Mouse (Mus musculus): Measurements from ENCODE around the gene Wdfy2. TPM values are rescaled to one million over a fixed set of nuclear protein-coding genes. Genes with fewer than 3 reads are reported as not detected.

The Wdfy2 gene
- polyA plus RNA-seq (2017; shearing (Covaris generic)), result 18.3 TPM

DNA sequence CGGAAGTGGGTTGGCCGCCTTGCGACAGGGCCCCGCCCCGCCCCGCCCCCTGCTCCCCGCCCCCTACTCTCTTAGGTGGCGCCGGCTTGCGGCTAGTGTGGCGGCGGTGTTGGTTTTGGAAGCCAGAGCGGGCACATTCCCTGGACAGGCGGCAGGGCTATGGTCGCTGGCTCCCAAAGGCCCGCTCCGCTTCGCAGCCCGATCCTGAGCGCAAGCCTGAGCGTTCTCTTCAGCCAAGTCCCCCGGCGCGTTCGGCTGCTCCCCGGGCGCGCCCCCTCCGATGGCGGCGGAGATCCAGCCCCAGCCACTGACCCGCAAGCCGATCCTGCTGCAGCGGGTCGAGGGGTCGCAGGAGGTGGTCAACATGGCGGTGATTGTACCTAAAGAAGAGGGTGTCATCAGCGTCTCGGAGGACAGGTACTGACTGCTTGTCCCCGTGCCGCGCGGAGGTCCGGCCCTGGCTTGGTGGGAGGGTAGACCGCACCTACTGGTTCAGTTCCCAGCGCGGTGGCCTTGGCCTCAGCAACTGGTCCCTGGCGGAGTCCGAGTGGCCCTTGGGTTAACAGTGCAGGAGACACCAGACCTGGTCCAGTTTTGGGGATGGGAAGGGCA, at the start of gene Wdfy2:
Gene Wdfy2 (plus strand): TSS at position 38 of the 612 bp plus-strand sequence.

DNA sequence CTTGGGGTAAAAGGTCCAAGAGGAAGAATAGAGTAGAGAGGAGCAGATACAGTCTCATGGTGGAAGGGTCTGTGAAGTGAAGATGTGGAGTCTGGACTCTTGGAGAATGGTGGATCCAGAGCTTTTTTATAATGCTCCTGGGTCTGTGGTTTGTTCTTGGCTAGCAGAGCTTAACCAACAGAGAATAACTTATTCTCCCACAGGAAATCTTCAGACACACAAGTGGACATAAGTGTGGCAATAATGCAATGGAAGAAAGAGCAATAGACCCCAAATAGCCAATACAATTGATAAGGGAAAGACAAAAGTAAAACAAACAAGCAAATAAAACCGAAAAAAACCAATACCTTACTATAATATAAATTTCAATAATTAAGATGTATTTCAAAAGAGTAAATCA, 146.9 kb downstream of the Wdfy2 start, which contains the start of gene Defb48:
Gene Defb48 (minus strand): TSS at position 101 of the 400 bp plus-strand sequence.

DNA sequence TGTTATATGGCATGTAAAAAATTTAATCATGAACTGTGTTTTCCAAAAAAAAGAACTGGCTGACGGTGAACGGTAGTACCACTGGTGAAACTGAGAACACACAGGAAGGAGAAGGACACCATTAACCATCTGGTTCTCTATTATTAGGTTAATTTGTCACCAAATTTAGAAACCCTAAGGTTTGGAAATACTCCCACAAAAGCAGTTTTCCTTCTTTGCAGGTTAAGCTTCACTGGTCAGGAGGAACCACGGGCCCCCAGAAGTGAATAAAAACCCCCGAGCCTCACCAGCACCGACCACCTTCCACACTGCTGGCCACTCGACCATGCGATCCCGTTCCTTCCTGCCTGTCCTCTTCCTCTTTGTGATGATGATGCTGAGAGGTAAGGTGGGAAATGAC, 160.3 kb downstream of the Wdfy2 start, which contains the start of gene Defb47:
Gene Defb47 (plus strand): TSS at position 301 of the 400 bp plus-strand sequence.

Other genes with a start within 250 kb of the Wdfy2 start
- gene Serpine3, start 174.0 kb upstream of the Wdfy2 start, polyA plus RNA-seq (2017; shearing (Covaris generic)), result not detected
- 75.4 TPM for gene Ints6, start 76.5 kb upstream of the Wdfy2 start, polyA plus RNA-seq (2017; shearing (Covaris generic))
- not detected for gene Defb48, start 146.8 kb downstream of the Wdfy2 start, polyA plus RNA-seq (2017; shearing (Covaris generic))
- gene Defb47, start 160.4 kb downstream of the Wdfy2 start, polyA plus RNA-seq (2017; shearing (Covaris generic)), result not detected
- not detected for gene Defb43, start 174.1 kb downstream of the Wdfy2 start, polyA plus RNA-seq (2017; shearing (Covaris generic))
- gene Defb42, start 209.3 kb downstream of the Wdfy2 start, polyA plus RNA-seq (2017; shearing (Covaris generic)), result not detected
- gene Defb30, start 212.3 kb downstream of the Wdfy2 start, polyA plus RNA-seq (2017; shearing (Covaris generic)), result not detected